Mouse (Mus musculus) hindbrain, postnatal 0 days (tissue): ENCODE measurements around the gene Uts2. TPM values are rescaled to one million over a fixed set of nuclear protein-coding genes. Genes with fewer than 3 reads are reported as not detected.

Experiments used
- ATAC-seq: fragments of 200-750 bp; cut with Nextera tagmentation; 2 replicates; pipeline ENCODE4 v1.8.0; 2017; ENCODE audit warnings: mild to moderate bottlenecking, moderate TSS enrichment, moderate library complexity
- DNase-seq: peaks from one replicate; pipeline ENCODE4 v3.0.0-alpha.2; 2015; ENCODE audit warnings: low spot score
- H3K27ac ChIP-seq: fragments of 300-500 bp; sonication (generic); 2 replicates; pipeline ENCODE4 v1.5.1; 2014; ENCODE audit warnings: mild to moderate bottlenecking
- H3K27me3 ChIP-seq: fragments of 300-500 bp; sonication (generic); 2 replicates; pipeline ENCODE4 v1.6.1; 2014; ENCODE audit warnings: low read length, mixed read lengths; ENCODE audit not compliant: insufficient read depth
- H3K36me3 ChIP-seq: fragments of 300-500 bp; sonication (generic); 2 replicates; pipeline ENCODE4 v1.6.1; 2014; ENCODE audit warnings: low read length, mixed read lengths; ENCODE audit not compliant: insufficient read depth
- H3K4me1 ChIP-seq: fragments of 300-500 bp; sonication (generic); 2 replicates; pipeline ENCODE4 v1.6.1; 2014; ENCODE audit warnings: antibody characterized with exemption, low read length, mixed read lengths; ENCODE audit not compliant: insufficient read depth
- H3K4me2 ChIP-seq: fragments of 300-500 bp; sonication (generic); 2 replicates; pipeline ENCODE4 v1.6.1; 2014; ENCODE audit warnings: low read depth, mild to moderate bottlenecking, low read length, moderate library complexity, mixed read lengths
- H3K4me3 ChIP-seq: fragments of 300-500 bp; sonication (generic); 2 replicates; pipeline ENCODE4 v1.5.1; 2014; ENCODE audit warnings: low read length
- H3K9ac ChIP-seq: fragments of 300-500 bp; sonication (generic); replicated peaks from 2 replicates; pipeline ENCODE4 v1.6.1; 2014; ENCODE audit warnings: mild to moderate bottlenecking, low read length, moderate library complexity, mixed read lengths
- H3K9me3 ChIP-seq: fragments of 300-500 bp; sonication (generic); 2 replicates; pipeline ENCODE4 v1.6.1; 2016; ENCODE audit warnings: low read length, mixed read lengths
- CTCF ChIP-seq: IDR thresholded peaks from 2 replicates; pipeline ENCODE4 v1.5.1; 2016; ENCODE audit warnings: antibody characterized with exemption, control low read depth, low read depth
- WGBS: fragments of 180-500 bp; shearing (Covaris S2); extraction: QIAGEN DNeasy Blood & Tissue Kit; methylation state at CpG from one replicate; pipeline ENCODE4 v1.1.7; 2014; 5-methylcytosine and 5-hydroxymethylcytosine counted together
- polyA plus RNA-seq: library from polyadenylated mRNA; unstranded; fragments of >200 nt; fragmentation: Nextera tagmentation; extraction: Ambion mirVana; gene quantifications from 2 replicates; pipeline ENCODE4 v1.2.1, GENCODE M21; 2015
- total RNA-seq: library from RNA; depleted of rRNA; stranded (reverse); fragments of >200 nt; gene quantifications from 2 replicates; pipeline ENCODE4 v1.2.3, GENCODE M21; 2014; rRNA removed

The Uts2 gene
- not detected in 2 replicates for total RNA-seq
- 0.74 and 0.79 TPM in 2 replicates for polyA plus RNA-seq

- H3K4me1 ChIP-seq: no peaks in the 10 kb centered on the region
- no peaks in the 10 kb centered on the region for H3K27me3 ChIP-seq
- H3K4me2 ChIP-seq: no peak within 1 kb of the TSS
- no peaks in the 10 kb centered on the region for H3K36me3 ChIP-seq
- DNase-seq (no peak), ATAC-seq (no peak)
- WGBS: 91% methylated on average over 7 of the region's 7 CpGs
- no peak for TF ChIP-seq CTCF
- no peaks in the 10 kb centered on the region for H3K9me3 ChIP-seq
- H3K9ac ChIP-seq: no peak within 1 kb of the TSS
- H3K4me3 ChIP-seq: no peak within 1 kb of the TSS
- H3K27ac ChIP-seq: no peak within 1 kb of the TSS
These were observed at the start of gene Uts2 for GRCm38 (mm10) chr4:150996797-150997196. Gene Uts2, plus strand, starts transcription at chr4:150997097.

- TF ChIP-seq CTCF: no peak
- Histone ChIP-seq H3K9me3 (no peaks in the 10 kb centered on the region), H3K27me3 (no peaks in the 10 kb centered on the region), H3K27ac (no peak overlapping the region), H3K36me3 (no peaks in the 10 kb centered on the region), H3K9ac (no peak overlapping the region), H3K4me2 (no peak overlapping the region), H3K4me1 (no peaks in the 10 kb centered on the region), H3K4me3 (no peak overlapping the region)
- no peak for DNase-seq
- WGBS: 84% methylated on average over 10 of the region's 10 CpGs
- no peak for ATAC-seq
These were observed 45.9 kb upstream of the Uts2 start for GRCm38 (mm10) chr4:150950972-150951371.

- peak overlapping the region; percentile 15; the same call in 1 of the 2 replicates for H3K27ac ChIP-seq
- H3K27me3 ChIP-seq: no peaks in the 10 kb centered on the region
- ATAC-seq (peak; percentile 76), DNase-seq (peak; percentile 74)
- no peak overlapping the region for H3K4me2 ChIP-seq
- H3K9ac ChIP-seq: no peak overlapping the region
- no peak for TF ChIP-seq CTCF
- no peak overlapping the region for H3K4me3 ChIP-seq
- no peaks in the 10 kb centered on the region for H3K9me3 ChIP-seq
- H3K36me3 ChIP-seq: no peaks in the 10 kb centered on the region
- 40% methylated on average over 13 of the region's 13 CpGs for WGBS
- H3K4me1 ChIP-seq: no peaks in the 10 kb centered on the region
These were observed 40.4 kb upstream of the Uts2 start for GRCm38 (mm10) chr4:150956369-150957105.

GRCm38 (mm10) chr4:150957106-150957458 lies 39.8 kb upstream of the Uts2 start:
- no peaks in the 10 kb centered on the region for H3K9me3 ChIP-seq
- H3K36me3 ChIP-seq: no peaks in the 10 kb centered on the region
- TF ChIP-seq CTCF: no peak
- H3K4me3 ChIP-seq: no peak overlapping the region
- H3K4me1 ChIP-seq: no peaks in the 10 kb centered on the region
- no peaks in the 10 kb centered on the region for H3K27me3 ChIP-seq
- 0 out of 2 replicates have a peak, but pooled peaks have one; percentile 27 for ATAC-seq
- peak overlapping the region; percentile 15; the same call in 1 of the 2 replicates for H3K27ac ChIP-seq
- H3K4me2 ChIP-seq: no peak overlapping the region
- no peak overlapping the region for H3K9ac ChIP-seq
- 48% methylated on average over 1 of the region's 1 CpGs for WGBS
- DNase-seq: no peak

- WGBS: 85% methylated on average over 7 of the region's 7 CpGs
- DNase-seq (no peak), ATAC-seq (no peak)
- H3K4me1 ChIP-seq: no peaks in the 10 kb centered on the region
- no peaks in the 10 kb centered on the region for H3K36me3 ChIP-seq
- H3K9ac ChIP-seq: no peak overlapping the region
- H3K9me3 ChIP-seq: no peaks in the 10 kb centered on the region
- no peak overlapping the region for H3K4me3 ChIP-seq
- no peaks in the 10 kb centered on the region for H3K27me3 ChIP-seq
- TF ChIP-seq CTCF: no peak
- H3K27ac ChIP-seq: no peak overlapping the region
- H3K4me2 ChIP-seq: no peak overlapping the region
These were observed 38.4 kb upstream of the Uts2 start for GRCm38 (mm10) chr4:150958536-150958935.

GRCm38 (mm10) chr4:150962231-150962630 lies 34.7 kb upstream of the Uts2 start:
- Histone ChIP-seq H3K9ac (no peak overlapping the region), H3K4me3 (no peak overlapping the region), H3K9me3 (no peaks in the 10 kb centered on the region), H3K27ac (no peak overlapping the region), H3K36me3 (no peaks in the 10 kb centered on the region), H3K4me2 (no peak overlapping the region), H3K27me3 (no peaks in the 10 kb centered on the region), H3K4me1 (no peaks in the 10 kb centered on the region)
- DNase-seq (peak; percentile 29), ATAC-seq (no peak)
- WGBS: 53% methylated on average over 6 of the region's 6 CpGs
- no peak for TF ChIP-seq CTCF

GRCm38 (mm10) chr4:150963711-150964110 lies 33.2 kb upstream of the Uts2 start:
- ATAC-seq: no peak
- no peak for DNase-seq
- no peak for TF ChIP-seq CTCF
- H3K9ac ChIP-seq: no peak overlapping the region
- no peaks in the 10 kb centered on the region for H3K27me3 ChIP-seq
- no peaks in the 10 kb centered on the region for H3K4me1 ChIP-seq
- H3K36me3 ChIP-seq: no peaks in the 10 kb centered on the region
- no peak overlapping the region for H3K4me3 ChIP-seq
- no peak overlapping the region for H3K4me2 ChIP-seq
- 68% methylated on average over 2 of the region's 2 CpGs for WGBS
- no peaks in the 10 kb centered on the region for H3K9me3 ChIP-seq
- H3K27ac ChIP-seq: no peak overlapping the region
